ENCODE assay signal across 32 mouse cellular contexts in genomic region chr15:98155944-98156343, GRCm38 (mm10). TPM values are rescaled to one million over a fixed set of nuclear protein-coding genes. Genes with fewer than 3 reads are reported as not detected.
DNase-seq lines count a peak whose midpoint lies in the region; ATAC-seq and TF ChIP-seq lines count a peak whose summit lies in the region.
"Had no signal": no experiment of that assay in that cellular context is flagged by ENCODE, and none has a peak within 500 bp of the region (broad histone marks: within the 10 kb centered on the region; RNA-seq: fewer than 3 reads in every experiment).

No protein-coding gene starts in this region.

- no peak for TF ChIP-seq CTCF in intestine, postnatal 0 days (IDR thresholded peaks at IDR 0.05; ENCODE audit: low read depth)

- no peaks in the 10 kb centered on the region for H3K9me3 ChIP-seq in intestine, postnatal 0 days (ENCODE audit: control insufficient read depth)
- H3K9me3 ChIP-seq in heart, embryonic 10.5 days, result no peaks in the 10 kb centered on the region
- no peaks in the 10 kb centered on the region for H3K9me3 ChIP-seq in intestine, embryonic 15.5 days
- H3K9me3 ChIP-seq: hindbrain, embryonic 10.5 days; limb, embryonic 13.5 days; liver, embryonic 13.5 days; lung, embryonic 15.5 days; midbrain, embryonic 10.5 days had no signal

- no peak overlapping the region for H3K27ac ChIP-seq in intestine, postnatal 0 days (ENCODE audit: low read depth, low read length)
- H3K27ac ChIP-seq in heart, embryonic 10.5 days, result no peak overlapping the region
- no peak overlapping the region for H3K27ac ChIP-seq in intestine, embryonic 15.5 days
- H3K27ac ChIP-seq: hindbrain, embryonic 10.5 days; hindbrain, postnatal 0 days; layer of hippocampus, adult 2 months; limb, embryonic 13.5 days; liver, embryonic 13.5 days; lung, embryonic 15.5 days; midbrain, embryonic 10.5 days had no signal

- H3K4me3 ChIP-seq in intestine, postnatal 0 days (ENCODE audit: low read depth, low read length), result no peak overlapping the region
- no peak overlapping the region for H3K4me3 ChIP-seq in heart, embryonic 10.5 days
- H3K4me3 ChIP-seq in intestine, embryonic 15.5 days (replicated peaks), result no peak overlapping the region
- H3K4me3 ChIP-seq: erythroblast, embryonic 14.5 days; hindbrain, embryonic 10.5 days; layer of hippocampus, adult 2 months; limb, embryonic 13.5 days; liver, embryonic 13.5 days; lung, embryonic 15.5 days; midbrain, embryonic 10.5 days had no signal

- H3K27me3 ChIP-seq in intestine, postnatal 0 days (replicated peaks; ENCODE audit: control insufficient read depth, insufficient read depth, low read length), result no peaks in the 10 kb centered on the region
- H3K27me3 ChIP-seq in heart, embryonic 10.5 days (ENCODE audit: insufficient read depth, poor library complexity, severe bottlenecking), result no peaks in the 10 kb centered on the region
- no peaks in the 10 kb centered on the region for H3K27me3 ChIP-seq in intestine, embryonic 15.5 days (replicated peaks)
- H3K27me3 ChIP-seq: limb, embryonic 13.5 days; lung, embryonic 15.5 days had no signal

- peak; percentile 81 for DNase-seq in heart, adult 11 months
- DNase-seq in heart, postnatal 14 days, result no peak
- DNase-seq in 3134 (ENCODE audit: extremely low read depth, insufficient read length, low spot score) (peak; percentile 68), 416B (ENCODE audit: low read depth) (peak; percentile 86), NIH3T3 (ENCODE audit: low read depth) (peak; percentile 54)
- no peak for DNase-seq in heart, embryonic 10.5 days (ENCODE audit: low spot score)
- DNase-seq: adrenal gland, postnatal 25 days; cerebellum, adult 18-20 months; gastrocnemius, postnatal 10 days; layer of hippocampus, postnatal 36 days; liver, embryonic 13.5 days; lung, postnatal 4 days; thymus, postnatal 14 days had no signal

- no peaks in the 10 kb centered on the region for H3K4me1 ChIP-seq in intestine, postnatal 0 days (replicated peaks; ENCODE audit: control insufficient read depth, insufficient read depth, low read length)
- peaks cover 4% of the 10 kb centered on the region for H3K4me1 ChIP-seq in heart, embryonic 10.5 days
- H3K4me1 ChIP-seq in intestine, embryonic 15.5 days (replicated peaks), result no peaks in the 10 kb centered on the region
- H3K4me1 ChIP-seq: limb, embryonic 13.5 days; liver, embryonic 13.5 days; lung, embryonic 15.5 days had no signal

- intact Hi-C loops in heart, postnatal 14 days (cut with DNase I), result no loop called here

- no peak for ATAC-seq in intestine, postnatal 0 days
- no peak for ATAC-seq in intestine, embryonic 15.5 days
- ATAC-seq: forebrain, embryonic 14.5 days; hindbrain, postnatal 0 days had no signal

- 63% methylated on average over 4 of the region's 4 CpGs for WGBS in intestine, postnatal 0 days
- 48% methylated on average over 4 of the region's 4 CpGs for WGBS in heart, embryonic 10.5 days
- 61% methylated on average over 4 of the region's 4 CpGs for WGBS in intestine, embryonic 15.5 days

- H3K36me3 ChIP-seq in intestine, postnatal 0 days (ENCODE audit: control insufficient read depth, insufficient read depth), result no peaks in the 10 kb centered on the region
- H3K36me3 ChIP-seq in heart, embryonic 10.5 days, result no peaks in the 10 kb centered on the region
- H3K36me3 ChIP-seq in intestine, embryonic 15.5 days, result no peaks in the 10 kb centered on the region
- H3K36me3 ChIP-seq: hindbrain, embryonic 10.5 days; limb, embryonic 13.5 days; liver, embryonic 13.5 days; lung, embryonic 15.5 days; midbrain, embryonic 10.5 days had no signal

- H3K9ac ChIP-seq in intestine, postnatal 0 days (ENCODE audit: low read depth, low read length), result no peak overlapping the region
- H3K9ac ChIP-seq in intestine, embryonic 15.5 days, result no peak overlapping the region
- H3K9ac ChIP-seq: limb, embryonic 13.5 days; liver, embryonic 13.5 days; lung, embryonic 15.5 days had no signal

- H3K4me2 ChIP-seq in intestine, postnatal 0 days (replicated peaks; ENCODE audit: low read depth), result no peak overlapping the region
- H3K4me2 ChIP-seq in intestine, embryonic 15.5 days (replicated peaks), result no peak overlapping the region
- H3K4me2 ChIP-seq: limb, embryonic 13.5 days; liver, embryonic 13.5 days; lung, embryonic 15.5 days had no signal

RNA-seq across cellular contexts. Expression of gene Asb8, which starts 9.5 kb away (rescaled TPM):
- total RNA-seq in heart, postnatal 14 days (2021), result 100 to 1,000 TPM in 1 of 2 experiments, 10 to 100 TPM in 1; 99.8 to 111 TPM
- polyA plus RNA-seq in intestine, postnatal 0 days (2015; fragmentation: Nextera tagmentation; extraction: Ambion mirVana), result 41.9 and 46.6 TPM in 2 replicates
- polyA plus RNA-seq in heart, embryonic 10.5 days (2016; fragmentation: Nextera tagmentation; extraction: Ambion mirVana), result 54.9 and 77.1 TPM in 2 replicates
- 46.6 and 49.5 TPM in 2 replicates for polyA plus RNA-seq in intestine, embryonic 15.5 days (2015; fragmentation: Nextera tagmentation; extraction: Ambion mirVana)

RNA-seq across cellular contexts. Expression of gene Ccdc184, which starts 11.0 kb away (rescaled TPM):
- 1 to 10 TPM; 1.0 to 1.3 TPM for total RNA-seq in heart, postnatal 14 days (2021)
- polyA plus RNA-seq in intestine, postnatal 0 days (2015; fragmentation: Nextera tagmentation; extraction: Ambion mirVana), result 0.87 and 1.2 TPM in 2 replicates
- 0.58 and 0.85 TPM in 2 replicates for polyA plus RNA-seq in heart, embryonic 10.5 days (2016; fragmentation: Nextera tagmentation; extraction: Ambion mirVana)
- polyA plus RNA-seq in intestine, embryonic 15.5 days (2015; fragmentation: Nextera tagmentation; extraction: Ambion mirVana), result 1.6 and 1.7 TPM in 2 replicates
- total RNA-seq: gastrocnemius, postnatal 10 days; monocyte, adult 5-6 weeks had no signal
- polyA plus RNA-seq: erythroblast, embryonic 14.5 days had no signal

RNA-seq across cellular contexts. Expression of gene Olfr288, which starts 39.4 kb away (rescaled TPM):
- not detected for total RNA-seq in heart, postnatal 14 days (2021)
- not detected in 2 replicates for polyA plus RNA-seq in intestine, postnatal 0 days (2015; fragmentation: Nextera tagmentation; extraction: Ambion mirVana)
- not detected in 2 replicates for polyA plus RNA-seq in heart, embryonic 10.5 days (2016; fragmentation: Nextera tagmentation; extraction: Ambion mirVana)
- polyA plus RNA-seq in intestine, embryonic 15.5 days (2015; fragmentation: Nextera tagmentation; extraction: Ambion mirVana), result not detected in 2 replicates
- total RNA-seq: adrenal gland, postnatal 25 days; gastrocnemius, postnatal 10 days; heart, adult 8-10 months; hindbrain, postnatal 0 days; layer of hippocampus, adult 2 months; left cerebral cortex, postnatal 14 days; monocyte, adult 5-6 weeks had no signal
- polyA plus RNA-seq: embryonic facial prominence, embryonic 11.5 days; erythroblast, embryonic 14.5 days; forebrain, embryonic 14.5 days; heart, embryonic 16.5 days; hindbrain, embryonic 10.5 days; hindbrain, postnatal 0 days; kidney, embryonic 14.5 days; limb, embryonic 13.5 days; liver, embryonic 13.5 days; lung, embryonic 15.5 days; midbrain, embryonic 10.5 days; neural tube, embryonic 11.5 days; small intestine, adult 2 months; testis, adult 2 months had no signal

Comparison
In these comparisons a context has a peak if more than half of its experiments do, and no peak if none do; other contexts are left out.
1. DNase-seq: peak in heart, adult 11 months (single experiment), 3134 (single experiment), 416B (single experiment) and NIH3T3 (single experiment); none in heart, postnatal 14 days (0 of 2) and heart, embryonic 10.5 days (single experiment).